18 mouse cellular contexts compared by ENCODE assay signal in genomic region chrX:84878125-84878524, GRCm38 (mm10).
DNase-seq lines count a peak whose midpoint lies in the region; ATAC-seq and TF ChIP-seq lines count a peak whose summit lies in the region.
"Had no signal": no experiment of that assay in that cellular context is flagged by ENCODE, and none has a peak within 500 bp of the region (broad histone marks: within the 10 kb centered on the region; RNA-seq: fewer than 3 reads in every experiment).

No protein-coding gene starts in this region.

- intact Hi-C loops in heart, postnatal 14 days (cut with DNase I) = no loop called here

- WGBS in forebrain, embryonic 15.5 days = 39% methylated on average over 3 of the region's 3 CpGs
- WGBS in forebrain, embryonic 10.5 days = 72% methylated on average over 3 of the region's 3 CpGs
- WGBS in midbrain, embryonic 15.5 days = 55% methylated on average over 3 of the region's 3 CpGs
- WGBS in midbrain, embryonic 10.5 days = 78% methylated on average over 3 of the region's 3 CpGs
- 52% methylated on average over 3 of the region's 3 CpGs for WGBS in forebrain, postnatal 0 days

- no peaks in the 10 kb centered on the region for H3K36me3 ChIP-seq in forebrain, embryonic 15.5 days
- no peaks in the 10 kb centered on the region for H3K36me3 ChIP-seq in forebrain, embryonic 10.5 days (replicated peaks)
- H3K36me3 ChIP-seq in midbrain, embryonic 15.5 days (replicated peaks) = no peaks in the 10 kb centered on the region
- no peaks in the 10 kb centered on the region for H3K36me3 ChIP-seq in midbrain, embryonic 10.5 days
- no peaks in the 10 kb centered on the region for H3K36me3 ChIP-seq in forebrain, postnatal 0 days (ENCODE audit: insufficient read depth)
- H3K36me3 ChIP-seq: embryonic facial prominence, embryonic 13.5 days; heart, embryonic 10.5 days had no signal

- no peak overlapping the region for H3K27ac ChIP-seq in forebrain, embryonic 15.5 days (replicated peaks)
- H3K27ac ChIP-seq in forebrain, embryonic 10.5 days = no peak overlapping the region
- no peak overlapping the region for H3K27ac ChIP-seq in midbrain, embryonic 15.5 days
- H3K27ac ChIP-seq in midbrain, embryonic 10.5 days (replicated peaks) = no peak overlapping the region
- H3K27ac ChIP-seq in forebrain, postnatal 0 days (ENCODE audit: low read depth, low read length) = no peak overlapping the region
- H3K27ac ChIP-seq: embryonic facial prominence, embryonic 13.5 days; heart, embryonic 10.5 days had no signal

- H3K27me3 ChIP-seq in forebrain, embryonic 15.5 days = no peaks in the 10 kb centered on the region
- peaks cover 10% of the 10 kb centered on the region; the same call in 1 of the 2 replicates for H3K27me3 ChIP-seq in forebrain, embryonic 10.5 days (ENCODE audit: poor library complexity, severe bottlenecking)
- H3K27me3 ChIP-seq in midbrain, embryonic 15.5 days (replicated peaks) = no peaks in the 10 kb centered on the region
- 0 out of 2 replicates have a peak, but pooled peaks cover 3% of the 10 kb centered on the region for H3K27me3 ChIP-seq in midbrain, embryonic 10.5 days (ENCODE audit: low read depth, poor library complexity, severe bottlenecking)
- H3K27me3 ChIP-seq in forebrain, postnatal 0 days (ENCODE audit: insufficient read depth, low read length) = no peaks in the 10 kb centered on the region
- H3K27me3 ChIP-seq: CH12.LX had no signal

- DNase-seq in forebrain, embryonic 10.5 days (ENCODE audit: extremely low spot score, low spot score) = no peak
- no peak for DNase-seq in midbrain, embryonic 10.5 days (ENCODE audit: low spot score)
- peak; percentile 3 for DNase-seq in forebrain, postnatal 0 days
- DNase-seq in heart, postnatal 14 days = no peak
- DNase-seq: adrenal gland, postnatal 14 days; cerebellum, adult 18-20 months; cerebellum, adult 9-11 months; cerebellum, postnatal 36 days; gastrocnemius, postnatal 10 days; heart, adult 18-20 months had no signal

- H3K9ac ChIP-seq in forebrain, embryonic 15.5 days (replicated peaks) = no peak overlapping the region
- no peak overlapping the region for H3K9ac ChIP-seq in midbrain, embryonic 15.5 days
- no peak overlapping the region for H3K9ac ChIP-seq in forebrain, postnatal 0 days
- H3K9ac ChIP-seq: embryonic facial prominence, embryonic 13.5 days had no signal

- H3K4me1 ChIP-seq in forebrain, embryonic 15.5 days = no peaks in the 10 kb centered on the region
- no peaks in the 10 kb centered on the region for H3K4me1 ChIP-seq in forebrain, embryonic 10.5 days
- H3K4me1 ChIP-seq in midbrain, embryonic 15.5 days = no peaks in the 10 kb centered on the region
- no peaks in the 10 kb centered on the region for H3K4me1 ChIP-seq in midbrain, embryonic 10.5 days
- no peaks in the 10 kb centered on the region for H3K4me1 ChIP-seq in forebrain, postnatal 0 days (ENCODE audit: insufficient read depth)
- H3K4me1 ChIP-seq: embryonic facial prominence, embryonic 13.5 days; heart, embryonic 10.5 days had no signal

- ATAC-seq in forebrain, embryonic 15.5 days (replicated peaks) = peak; percentile 68
- 0 out of 2 replicates have a peak, but pooled peaks have one; percentile 56 for ATAC-seq in midbrain, embryonic 15.5 days (replicated peaks)
- ATAC-seq in forebrain, postnatal 0 days = peak; percentile 77
- ATAC-seq: activated CD4-positive, CD25-positive, alpha-beta regulatory T cell, adult 4 months; hindbrain, embryonic 16.5 days; Patski had no signal

- no peak overlapping the region for H3K4me2 ChIP-seq in forebrain, embryonic 15.5 days (replicated peaks)
- no peak overlapping the region for H3K4me2 ChIP-seq in midbrain, embryonic 15.5 days
- no peak overlapping the region for H3K4me2 ChIP-seq in forebrain, postnatal 0 days (ENCODE audit: low read depth)
- H3K4me2 ChIP-seq: embryonic facial prominence, embryonic 13.5 days had no signal

- no peaks in the 10 kb centered on the region for H3K9me3 ChIP-seq in forebrain, embryonic 15.5 days
- no peaks in the 10 kb centered on the region for H3K9me3 ChIP-seq in forebrain, embryonic 10.5 days
- H3K9me3 ChIP-seq in midbrain, embryonic 15.5 days = no peaks in the 10 kb centered on the region
- no peaks in the 10 kb centered on the region for H3K9me3 ChIP-seq in midbrain, embryonic 10.5 days (replicated peaks)
- H3K9me3 ChIP-seq in forebrain, postnatal 0 days (ENCODE audit: low read length) = no peaks in the 10 kb centered on the region
- H3K9me3 ChIP-seq: embryonic facial prominence, embryonic 13.5 days; heart, embryonic 10.5 days had no signal

- TF ChIP-seq CTCF in forebrain, postnatal 0 days (IDR thresholded peaks at IDR 0.05; ENCODE audit: low read depth) = no peak

- H3K4me3 ChIP-seq in forebrain, embryonic 15.5 days = no peak overlapping the region
- H3K4me3 ChIP-seq in forebrain, embryonic 10.5 days = no peak overlapping the region
- H3K4me3 ChIP-seq in midbrain, embryonic 15.5 days = no peak overlapping the region
- no peak overlapping the region for H3K4me3 ChIP-seq in midbrain, embryonic 10.5 days
- no peak overlapping the region for H3K4me3 ChIP-seq in forebrain, postnatal 0 days (ENCODE audit: low read depth, low read length)
- H3K4me3 ChIP-seq: embryonic facial prominence, embryonic 13.5 days; heart, embryonic 10.5 days had no signal
